Mouse (Mus musculus) yolk sac, embryonic 10.5 days (tissue): ENCODE measurements around the gene Swi5.
"Not testable (repeated sequence)": the region's sequence is repeated elsewhere in the genome, so short reads cannot be mapped to it uniquely, and the experiment has no call there.

Experiments used
- DNase-seq: peaks from one replicate; pipeline ENCODE4 v3.0.0-alpha.2; 2017; ENCODE audit warnings: low spot score

The Swi5 gene

DNA sequence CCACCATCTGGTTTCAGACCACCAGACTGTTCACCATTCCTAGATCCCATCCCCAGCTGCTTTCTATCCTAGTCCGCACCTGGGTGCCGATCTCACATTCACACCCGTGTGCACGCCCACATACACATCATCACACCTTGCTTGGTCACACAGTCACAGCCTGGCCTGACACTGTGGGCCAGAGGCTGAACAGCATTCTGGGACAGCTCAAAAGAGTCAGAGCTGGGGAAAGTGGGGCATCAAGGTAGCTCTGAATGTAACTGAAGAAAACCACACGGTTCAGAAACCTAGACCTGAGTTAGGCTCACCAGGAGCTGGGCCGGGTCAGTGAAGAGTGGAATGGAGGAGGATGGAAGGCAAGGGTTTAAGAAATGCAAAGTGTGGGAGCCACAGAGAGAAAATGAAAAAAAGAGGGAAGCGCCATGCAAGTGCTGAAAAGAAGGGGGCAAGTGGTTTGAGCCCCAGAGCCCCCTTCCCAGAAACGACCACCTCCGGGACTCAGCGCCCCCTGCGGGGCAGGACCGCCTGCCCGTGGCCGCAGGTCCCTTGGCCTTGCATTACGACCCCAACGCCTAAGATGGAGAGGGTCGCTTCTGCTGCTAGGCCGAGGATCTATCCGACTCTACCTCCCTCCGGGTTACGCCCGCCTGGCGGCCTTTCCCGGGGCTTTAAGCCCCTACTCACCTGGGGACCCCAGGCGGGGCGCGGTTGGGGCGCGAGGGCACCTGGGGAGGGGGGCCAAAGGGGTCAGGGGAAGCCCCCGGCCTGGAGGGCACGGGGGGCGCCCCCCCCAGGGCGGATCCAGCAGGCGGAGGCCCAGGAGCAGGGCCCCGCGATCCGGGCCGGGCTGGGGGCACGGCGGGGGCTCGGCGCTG is 23.8 kb upstream of the Swi5 start:
- no peak for DNase-seq

DNA sequence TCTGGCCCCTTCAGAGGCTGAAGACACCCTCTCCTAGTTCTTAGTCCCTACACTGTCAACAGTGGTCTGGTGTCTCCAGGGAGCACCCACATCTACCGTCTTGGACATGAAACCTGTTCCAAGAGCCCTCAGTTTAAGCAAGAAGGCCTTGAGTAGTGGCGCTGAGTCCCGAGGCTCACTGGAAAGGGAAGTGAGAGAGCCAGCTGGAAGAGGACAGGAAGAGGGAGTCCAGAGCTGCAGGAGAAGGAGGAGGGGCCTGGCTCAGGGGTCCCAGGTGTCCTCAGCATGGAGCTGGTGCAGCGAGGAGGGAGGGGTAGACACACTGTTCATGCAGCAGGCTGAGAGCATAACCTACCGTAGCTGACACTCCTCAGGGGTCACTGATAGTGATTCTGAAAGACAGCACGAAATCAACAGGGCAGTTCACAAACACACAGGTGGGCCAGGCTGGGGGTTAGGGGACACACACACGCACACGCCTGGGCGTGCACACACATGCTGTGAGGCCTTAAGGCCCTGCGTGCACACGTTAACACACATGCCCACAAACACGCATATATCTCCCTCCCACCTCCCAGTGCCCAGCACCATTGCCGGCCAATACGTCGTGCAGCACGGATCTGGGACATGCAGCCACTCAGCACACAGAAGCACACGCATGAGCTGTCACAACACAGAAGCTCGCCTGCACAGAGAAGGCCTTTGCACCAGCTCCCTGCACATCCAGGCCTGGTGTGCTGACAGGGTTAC is 22.4 kb upstream of the Swi5 start:
- DNase-seq = no peak

DNA sequence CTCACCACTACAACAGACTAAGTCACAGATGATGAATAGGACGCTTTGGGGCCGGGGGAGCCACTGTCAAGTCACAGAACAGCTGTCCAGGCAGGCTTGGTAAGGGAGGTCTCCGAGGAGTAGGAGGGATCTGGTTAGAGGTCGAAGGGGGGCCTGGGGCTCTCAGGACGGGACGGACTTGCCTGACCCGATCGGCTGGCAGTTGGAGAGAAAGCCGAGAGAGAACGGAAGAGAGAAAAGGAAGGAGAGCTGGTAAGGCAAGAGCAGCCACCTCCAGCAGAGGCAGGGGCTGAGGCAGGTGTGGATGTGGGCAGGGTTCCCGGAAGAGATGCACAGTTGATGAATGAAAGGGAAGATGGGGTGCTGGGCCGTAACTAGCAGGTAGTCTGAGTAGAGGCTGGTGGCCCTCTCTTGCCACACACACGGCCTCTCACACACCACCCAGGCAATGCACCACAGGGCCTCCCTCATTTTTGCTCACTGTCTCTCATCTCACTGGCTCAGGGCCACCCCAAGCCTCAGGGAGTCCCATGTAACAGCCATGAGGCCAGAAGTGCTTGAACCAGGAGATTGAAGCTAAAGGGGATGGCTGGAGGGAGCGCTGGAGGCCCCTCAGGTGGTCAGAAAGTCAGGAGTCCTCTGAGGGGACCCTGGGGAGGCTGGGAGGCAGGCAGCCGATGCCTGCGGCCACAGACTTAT is 21.1 kb upstream of the Swi5 start:
- no peak for DNase-seq

DNA sequence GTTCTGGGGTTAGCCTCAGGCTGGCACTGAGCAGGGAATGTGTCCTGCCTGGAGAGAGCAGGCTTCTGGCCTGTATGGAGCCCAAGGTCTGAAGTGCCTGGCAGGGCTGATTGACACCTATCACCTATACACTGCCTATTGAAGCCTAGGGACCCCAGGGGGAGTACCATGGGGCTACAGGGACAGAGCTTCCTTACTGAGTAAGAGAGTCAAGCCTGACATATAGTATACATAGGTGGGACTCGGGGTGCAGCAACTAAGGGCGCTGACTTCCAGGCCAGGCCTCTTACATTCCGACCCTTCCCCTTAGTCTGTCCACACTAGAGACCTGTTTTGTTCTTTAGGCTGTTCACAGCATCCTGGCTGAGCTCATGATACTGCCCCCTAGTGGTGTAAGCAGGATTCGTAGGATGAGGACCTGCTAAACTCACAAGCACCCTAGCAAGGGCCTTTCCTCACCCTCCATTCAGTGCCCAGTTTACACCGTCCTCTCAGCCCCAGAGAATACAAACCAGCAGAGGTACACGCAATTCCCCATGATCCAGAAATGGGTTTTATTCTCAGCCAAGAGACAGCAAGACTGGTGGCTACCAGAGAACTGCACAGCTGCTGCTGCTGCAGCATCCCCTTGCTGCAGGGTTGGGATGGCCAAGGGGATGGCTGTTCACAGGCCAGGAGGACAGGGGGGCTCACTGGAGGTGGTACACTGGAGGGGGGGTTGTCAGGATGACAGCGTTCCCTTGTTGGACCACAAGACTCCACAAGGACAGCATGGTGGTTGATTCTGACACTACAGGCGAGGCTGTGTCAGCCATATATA is 20.3 kb upstream of the Swi5 start:
- DNase-seq = peak; percentile 30

DNA sequence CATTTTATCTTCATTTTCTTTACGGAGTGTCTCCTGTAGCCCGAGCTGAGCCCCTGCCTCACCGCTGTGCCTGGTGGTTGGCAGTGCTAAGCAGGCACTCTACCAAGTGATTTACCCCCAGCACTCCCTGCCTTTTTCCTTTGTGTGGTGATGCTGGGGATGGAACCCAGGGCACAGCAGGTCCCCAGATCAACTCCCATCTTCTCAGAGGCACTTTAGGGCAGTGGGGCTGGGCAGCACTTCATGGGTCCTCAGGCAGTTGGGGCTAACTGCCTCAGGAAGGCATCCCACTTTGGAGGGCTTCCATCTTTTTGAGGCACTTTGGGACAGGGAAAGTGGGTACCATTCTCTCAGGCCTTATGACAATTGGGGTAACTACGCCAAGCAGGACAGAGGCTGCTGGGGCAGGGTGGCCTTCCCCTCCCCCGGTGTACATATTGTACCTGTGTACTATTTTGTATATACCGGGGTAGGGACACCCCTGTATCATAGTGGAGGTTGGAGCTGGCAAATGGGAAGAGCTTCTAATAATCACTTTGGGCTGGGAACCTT is 19.4 kb upstream of the Swi5 start:
- DNase-seq = no peak

DNA sequence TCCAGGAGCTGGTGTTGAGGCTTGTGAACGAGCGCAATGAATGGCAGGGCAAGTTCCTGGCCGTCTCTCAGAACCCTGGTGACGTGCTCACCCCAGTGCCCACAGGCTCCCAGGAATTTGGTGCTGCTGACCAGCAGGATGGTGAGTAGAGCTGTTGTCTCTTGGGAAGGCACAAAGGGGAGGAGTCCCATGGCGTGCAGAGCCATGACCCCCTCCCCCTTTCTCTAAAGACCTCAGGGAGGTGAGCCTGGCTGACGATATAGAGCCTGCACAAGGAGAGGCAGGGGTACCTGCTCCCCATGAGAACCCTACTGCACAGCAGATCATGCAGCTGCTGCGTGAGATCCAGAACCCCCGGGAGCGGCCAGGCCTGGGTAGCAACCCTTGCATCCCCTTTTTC is 18.3 kb upstream of the Swi5 start:
- DNase-seq = no peak

DNA sequence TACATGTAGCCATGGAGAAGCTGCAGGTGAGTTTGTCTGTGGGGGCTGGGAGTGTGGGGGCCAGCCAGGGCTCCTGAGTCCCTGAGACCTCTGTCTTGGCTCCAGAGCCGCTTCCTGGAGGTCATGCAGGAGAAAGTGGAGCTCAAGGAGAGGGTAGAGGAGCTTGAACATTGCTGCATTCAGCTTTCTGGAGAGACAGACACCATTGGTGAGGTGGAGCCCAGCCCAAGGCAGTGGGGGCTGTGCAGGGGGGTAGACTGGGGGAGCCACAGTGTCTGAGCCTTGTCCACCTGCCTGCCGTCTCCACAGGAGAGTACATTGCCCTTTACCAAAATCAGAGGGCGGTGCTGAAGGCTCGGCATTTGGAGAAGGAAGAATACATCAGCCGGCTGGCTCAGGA is 17.8 kb upstream of the Swi5 start:
- DNase-seq = no peak

DNA sequence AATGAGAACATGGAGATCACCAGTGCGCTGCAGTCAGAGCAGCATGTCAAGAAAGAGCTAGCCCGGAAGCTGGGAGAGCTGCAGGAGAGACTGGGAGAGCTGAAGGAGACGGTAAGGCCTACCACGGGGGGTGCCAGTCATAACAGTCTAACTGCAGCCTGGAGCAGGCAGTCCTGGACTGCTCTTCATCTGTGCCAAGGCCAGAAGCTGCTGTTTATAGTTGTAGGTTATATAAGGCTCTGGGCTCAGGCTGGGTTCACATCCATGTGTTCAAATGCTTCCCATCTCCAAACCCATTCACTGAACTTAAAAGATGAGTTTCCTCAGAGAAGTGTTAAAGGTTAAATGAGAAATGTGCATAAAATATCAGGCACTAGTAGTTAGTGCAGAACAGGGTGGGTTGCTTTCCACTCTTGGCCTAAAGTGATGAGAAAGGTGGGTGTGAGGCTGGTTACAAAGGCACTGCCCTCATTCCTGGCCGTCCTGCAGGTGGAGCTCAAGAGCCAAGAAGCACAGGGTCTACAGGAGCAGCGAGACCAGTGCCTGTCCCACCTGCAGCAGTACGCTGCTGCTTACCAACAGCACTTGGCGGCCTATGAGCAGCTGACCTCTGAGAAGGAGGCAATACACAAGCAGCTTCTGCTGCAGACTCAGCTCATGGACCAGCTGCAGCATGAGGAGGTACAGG is 16.4 kb upstream of the Swi5 start:
- DNase-seq = peak; percentile 58

DNA sequence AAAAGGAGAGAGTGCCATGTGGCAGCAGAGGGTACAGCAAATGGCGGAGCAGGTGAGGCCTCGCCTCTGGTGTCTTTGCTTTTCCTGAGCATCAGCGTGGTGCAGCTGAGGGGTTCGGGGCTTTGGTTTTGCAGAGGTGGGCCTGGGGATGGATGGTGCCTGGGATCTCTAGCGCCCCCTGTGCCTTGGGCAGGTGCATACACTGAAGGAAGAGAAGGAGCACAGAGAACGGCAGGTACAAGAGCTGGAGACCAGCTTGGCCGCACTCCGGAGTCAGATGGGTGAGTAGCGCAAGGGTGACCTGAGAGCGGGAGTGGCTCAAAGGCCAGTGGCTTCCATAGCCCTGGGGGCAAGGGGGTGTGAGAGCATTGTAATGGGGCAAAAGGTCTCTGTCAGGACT is 15.1 kb upstream of the Swi5 start:
- DNase-seq = no peak

DNA sequence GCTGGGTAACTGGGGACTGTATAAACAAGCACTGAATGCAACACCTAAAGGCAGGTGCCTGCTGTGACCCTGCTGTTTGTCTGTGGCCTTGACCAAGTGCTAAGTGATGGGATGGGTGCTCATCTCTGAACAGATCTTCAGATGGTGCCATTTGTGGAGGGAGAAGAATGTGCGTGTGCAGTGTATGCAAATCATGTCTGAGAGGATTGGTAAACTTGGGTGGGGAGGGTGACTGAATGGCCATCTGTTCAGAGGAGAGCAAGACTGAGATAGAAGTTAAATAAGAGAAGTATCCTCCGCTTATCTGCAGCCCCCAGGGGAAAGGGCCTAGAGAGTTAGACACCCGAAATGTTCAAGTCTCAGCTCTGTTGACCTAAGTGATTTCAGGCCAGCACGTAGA is 11.6 kb upstream of the Swi5 start:
- no peak for DNase-seq

DNA sequence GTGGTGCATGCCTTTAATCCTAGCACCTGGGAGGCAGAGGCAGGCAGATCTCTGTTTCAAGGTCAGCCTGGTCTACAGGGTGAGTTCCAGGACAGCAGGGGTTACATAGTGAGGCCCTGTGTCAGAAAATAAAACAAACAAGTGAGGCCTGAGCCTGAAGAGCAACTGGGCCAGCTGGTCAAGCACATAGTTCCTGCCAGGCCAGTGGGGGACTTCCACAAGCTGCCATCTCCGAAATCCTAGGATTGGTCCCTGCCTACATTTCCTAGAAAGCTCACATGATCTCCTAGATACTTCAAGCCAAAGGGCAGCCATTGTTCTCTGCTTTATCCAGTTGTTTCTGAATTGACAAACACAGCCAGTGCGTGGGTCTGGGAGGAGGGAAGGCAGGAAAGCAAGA is 8.0 kb upstream of the Swi5 start:
- not testable (repeated sequence) for DNase-seq

DNA sequence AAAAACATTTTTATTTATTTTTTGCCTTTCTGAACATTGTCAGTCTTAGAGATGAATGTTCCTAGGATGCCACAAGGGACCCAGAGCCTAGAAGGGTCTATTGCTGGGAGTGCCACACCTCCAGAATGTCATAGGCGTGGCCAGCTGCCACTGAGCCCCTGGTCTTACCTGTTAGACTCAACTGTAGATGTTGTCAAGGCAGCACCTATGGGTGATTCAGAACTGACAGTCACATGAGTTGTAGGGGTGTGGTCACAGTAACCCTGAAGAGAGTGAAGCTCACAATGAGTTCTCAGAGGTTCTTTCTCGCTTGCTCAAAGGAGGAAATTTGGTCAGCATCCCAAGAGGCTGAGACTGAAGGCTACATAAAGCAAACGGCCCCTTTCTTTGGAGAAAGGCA is 7.4 kb upstream of the Swi5 start:
- no peak for DNase-seq

DNA sequence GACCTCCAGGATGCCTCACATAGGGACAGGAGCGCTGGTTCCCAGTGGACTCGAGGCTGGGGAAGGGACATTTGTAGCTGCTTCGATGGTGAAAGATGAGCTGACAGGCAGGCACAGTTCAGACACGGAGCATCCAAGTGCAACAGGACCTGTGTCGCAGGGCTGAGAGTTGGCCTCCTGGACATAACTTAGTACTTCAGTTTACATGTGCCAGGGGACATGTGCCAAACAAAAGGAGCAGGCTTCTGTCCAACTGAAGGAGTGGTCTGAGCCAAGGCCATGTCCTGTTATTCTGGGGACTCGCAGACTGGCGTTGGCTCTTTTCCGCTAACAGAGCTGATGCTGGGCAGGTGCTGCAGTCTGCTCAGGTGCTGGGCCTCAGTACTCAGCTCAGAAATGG is 6.5 kb upstream of the Swi5 start:
- DNase-seq = no peak

DNA sequence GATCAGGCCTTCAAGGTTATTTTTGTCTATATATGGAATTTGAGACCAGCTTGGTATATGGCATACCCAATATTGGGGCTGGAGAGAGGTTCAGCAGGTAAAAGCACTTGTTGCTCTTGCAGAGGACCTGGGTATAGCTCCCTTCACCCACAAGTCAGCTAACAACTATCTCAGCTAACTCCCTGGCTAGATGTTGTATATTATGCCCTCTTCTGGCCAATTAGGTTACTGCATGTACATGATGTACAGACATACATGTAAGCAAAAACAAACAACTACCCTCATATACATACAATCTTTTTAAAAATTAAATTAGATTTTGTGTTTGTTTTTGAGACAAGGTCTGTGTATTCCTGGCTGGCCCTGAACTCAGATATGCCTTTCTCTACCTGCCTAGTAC is 1.7 kb upstream of the Swi5 start:
- no peak for DNase-seq

DNA sequence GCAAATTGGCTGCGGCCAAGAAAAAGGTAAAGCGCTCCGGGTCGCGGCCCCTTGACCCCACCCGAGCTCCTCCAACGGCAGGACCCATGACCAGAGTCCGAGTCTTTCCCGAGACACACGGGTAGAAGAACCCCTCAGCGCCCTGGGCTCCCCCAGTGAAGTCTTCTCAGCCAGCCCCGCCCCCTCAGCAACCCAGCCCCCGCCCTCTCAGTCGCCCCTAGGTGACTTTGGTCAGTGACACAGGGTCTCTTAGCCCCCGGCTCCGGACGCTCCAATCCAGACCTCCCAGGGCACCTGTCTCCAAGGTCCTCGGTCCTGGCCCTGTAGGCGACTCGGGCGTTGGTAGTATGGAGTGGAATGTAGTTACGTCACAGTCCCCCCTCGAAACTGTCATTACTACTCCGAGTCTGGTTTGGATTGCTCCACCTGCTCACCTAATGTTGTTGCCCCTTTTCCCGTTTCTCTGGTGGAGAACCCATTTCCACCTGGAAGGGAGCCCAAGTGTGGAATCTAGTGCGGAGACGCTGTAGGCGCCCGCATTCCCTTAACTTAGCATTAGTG is 576 bp upstream of the Swi5 start:
- no peak for DNase-seq

DNA sequence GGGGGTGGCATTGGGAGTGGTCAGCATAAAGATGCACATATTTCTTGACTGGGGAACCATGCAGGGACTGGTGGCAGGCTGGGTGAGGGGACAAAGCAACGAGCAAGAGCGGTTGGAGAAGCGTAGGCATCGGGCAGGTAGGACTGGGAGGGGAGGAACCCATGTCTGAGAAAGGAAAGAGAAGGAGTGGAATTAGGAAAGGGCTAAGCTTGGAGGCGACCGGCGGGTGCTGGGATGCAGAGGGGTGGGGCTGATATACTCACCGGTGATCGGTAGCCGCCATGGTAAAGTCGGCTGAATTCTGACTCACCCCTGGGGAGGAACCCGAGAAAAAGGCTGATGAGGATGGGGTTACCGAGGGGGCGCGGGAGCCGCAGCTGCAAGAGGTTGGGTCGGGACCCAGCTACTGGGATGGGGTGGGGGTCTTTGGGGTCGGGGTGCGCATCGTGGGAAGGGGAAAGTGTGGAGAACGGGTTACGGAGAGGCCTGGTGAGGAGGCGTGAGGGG is 488 bp downstream of the Swi5 start, which contains the start of gene Golga2:
Golga2 (plus strand) TSS at position 51 of the 507 bp plus-strand sequence.
- DNase-seq = no peak

DNA sequence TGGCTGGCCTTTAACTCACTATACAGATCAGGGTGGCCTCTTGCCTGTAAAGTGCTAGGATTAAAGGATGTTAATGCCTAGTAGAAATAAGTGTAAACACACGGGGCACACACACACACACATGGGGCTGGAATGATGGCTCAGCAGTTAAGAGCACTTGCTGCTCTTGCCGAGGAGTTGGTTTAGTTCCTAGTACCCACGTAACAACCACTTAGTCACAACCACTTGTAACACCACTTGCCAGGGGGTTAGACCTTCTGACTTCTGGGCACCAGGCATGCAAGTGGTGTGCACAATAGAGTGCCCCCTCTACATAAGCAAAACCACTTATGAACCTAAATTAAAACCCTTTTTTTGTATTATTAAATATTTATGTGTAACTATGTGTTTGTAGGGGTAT is 3.9 kb downstream of the Swi5 start:
- DNase-seq = no peak

DNA sequence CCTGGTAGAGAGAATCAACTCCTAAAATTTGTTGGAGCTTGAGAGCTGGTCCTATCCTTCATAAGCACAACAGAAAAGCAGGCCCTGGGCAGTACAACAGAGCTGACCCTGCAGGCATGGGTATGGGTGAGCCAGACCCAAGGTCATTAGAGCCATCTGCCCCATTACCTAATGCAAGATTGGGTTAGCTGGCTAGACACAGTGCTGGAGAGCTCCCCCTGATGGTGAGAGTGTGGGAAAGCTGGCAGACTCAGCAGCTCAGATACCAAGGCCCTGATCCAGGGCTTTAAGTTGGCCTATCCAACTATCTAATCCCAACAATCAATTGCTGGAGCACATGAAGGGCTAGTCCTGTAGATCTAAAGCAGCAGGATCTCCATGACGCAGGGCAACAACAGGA is 5.1 kb downstream of the Swi5 start:
- peak; percentile 13 for DNase-seq

DNA sequence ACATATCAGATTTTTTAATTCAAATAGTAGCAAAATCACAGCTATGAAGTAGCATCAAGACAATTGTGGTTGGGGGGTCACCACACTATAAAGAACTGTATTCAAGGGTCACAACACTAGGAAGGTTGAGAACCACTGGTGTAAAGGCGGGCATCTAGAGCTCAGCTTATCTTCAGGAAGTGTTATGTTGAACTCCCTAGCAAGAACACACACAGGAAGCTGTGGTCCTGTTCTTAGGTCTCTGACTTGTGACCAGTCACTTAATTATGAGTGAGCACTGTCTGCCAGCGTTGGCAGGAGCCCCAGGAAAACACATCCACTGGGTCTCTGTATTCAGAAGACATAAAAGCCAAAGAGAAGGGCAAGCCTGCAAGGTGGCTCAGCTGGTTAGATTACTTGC is 5.6 kb downstream of the Swi5 start:
- no peak for DNase-seq

DNA sequence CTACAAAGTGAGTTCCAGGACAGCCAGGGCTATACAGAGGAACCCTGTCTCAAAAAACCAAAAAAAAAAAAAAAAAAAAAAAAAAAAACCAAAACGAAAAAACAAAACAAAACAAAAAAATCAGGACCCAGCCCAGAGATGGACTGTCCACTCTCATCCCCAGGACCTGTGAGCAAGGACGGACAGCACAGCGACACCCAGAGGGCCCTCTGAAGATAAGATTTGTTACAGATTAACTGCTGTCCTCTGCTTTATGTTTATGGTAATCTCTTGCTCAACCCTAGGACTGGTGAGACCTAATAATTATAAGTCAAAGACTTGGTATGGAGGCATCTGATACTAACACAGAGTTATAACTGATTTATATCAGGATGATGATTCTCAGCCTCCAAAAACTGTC is 12.1 kb downstream of the Swi5 start:
- no peak for DNase-seq

DNA sequence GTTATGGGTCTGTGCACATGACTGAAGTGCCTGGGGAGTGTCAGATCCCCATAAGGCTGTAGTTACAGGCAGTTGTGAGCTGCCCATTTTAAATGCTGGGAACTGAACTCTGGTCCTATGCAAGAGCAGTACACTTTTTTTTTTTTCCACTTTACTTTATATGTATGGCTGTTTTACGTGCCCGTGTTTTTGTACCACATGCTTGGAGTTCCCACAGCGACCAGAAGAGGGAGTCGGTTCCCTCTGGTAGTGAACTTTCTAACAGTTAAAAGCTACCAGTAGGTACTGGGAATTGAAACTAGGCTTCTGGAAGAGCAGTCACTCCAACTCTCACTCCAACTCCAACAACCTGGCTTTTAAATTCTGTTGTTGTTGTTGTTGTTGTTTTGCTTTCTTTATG is 27.2 kb downstream of the Swi5 start:
- no peak for DNase-seq
